Mouse (Mus musculus): ENCODE measurements around the gene Rhot1.

DNA sequence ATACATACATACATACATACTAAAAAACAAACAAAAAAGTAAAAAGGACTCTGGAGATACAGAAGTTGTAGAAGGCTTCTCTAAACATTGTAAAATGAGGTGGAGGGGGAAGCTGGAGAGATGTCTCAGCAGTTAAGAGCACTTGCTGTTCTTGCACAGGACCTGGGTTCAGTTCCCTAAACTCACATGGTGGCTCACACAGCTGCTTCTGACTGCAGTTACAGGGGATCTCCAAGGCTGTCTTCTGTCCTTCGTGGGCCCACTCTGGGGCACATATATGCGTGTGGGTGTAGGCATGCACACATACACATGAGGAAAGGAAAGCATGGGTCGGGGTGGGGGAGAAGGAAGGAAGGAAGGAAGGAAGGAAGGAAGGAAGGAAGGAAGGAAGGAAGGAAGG, 39.2 kb upstream of the Rhot1 start:
- TF ChIP-seq CTCF (IDR thresholded peaks at IDR 0.05; ENCODE audit: low read depth, low read length) = no peak
- TF ChIP-seq POLR2A (IDR thresholded peaks at IDR 0.05; ENCODE audit: extremely low read depth, insufficient read depth, low read length) = no peak
